Mouse (Mus musculus) liver, postnatal 0 days (tissue): ENCODE measurements around the gene Taok1. TPM values are rescaled to one million over a fixed set of nuclear protein-coding genes. Genes with fewer than 3 reads are reported as not detected.

Experiments
- ATAC-seq: fragments of 200-750 bp; cut with Nextera tagmentation; 2 replicates; pipeline ENCODE4 v1.8.0; 2017; ENCODE audit warnings: mild to moderate bottlenecking, moderate library complexity
- DNase-seq: peaks from one replicate; pipeline ENCODE4 v3.0.0-alpha.2; 2016
- H3K27ac ChIP-seq: fragments of 300-500 bp; sonication (generic); 2 replicates; pipeline ENCODE4 v1.5.1; 2014; ENCODE audit warnings: antibody characterized with exemption, moderate library complexity, mild to moderate bottlenecking, low read depth
- H3K27me3 ChIP-seq: fragments of 300-500 bp; sonication (generic); 2 replicates; pipeline ENCODE4 v1.6.1; 2014; ENCODE audit warnings: low read length, control low read depth, mixed read lengths; ENCODE audit not compliant: insufficient read depth
- H3K36me3 ChIP-seq: fragments of 300-500 bp; sonication (generic); replicated peaks from 2 replicates; pipeline ENCODE4 v1.6.1; 2014; ENCODE audit warnings: mild to moderate bottlenecking, control low read depth, low read length, moderate library complexity, mixed read lengths; ENCODE audit not compliant: insufficient read depth
- H3K4me1 ChIP-seq: fragments of 300-500 bp; sonication (generic); 2 replicates; pipeline ENCODE4 v1.6.1; 2014; ENCODE audit warnings: antibody characterized with exemption, mild to moderate bottlenecking, control low read depth; ENCODE audit not compliant: insufficient read depth
- H3K4me2 ChIP-seq: fragments of 300-500 bp; sonication (generic); 2 replicates; pipeline ENCODE4 v1.6.1; 2014; ENCODE audit warnings: low read depth, mild to moderate bottlenecking, low read length, moderate library complexity, mixed read lengths
- H3K4me3 ChIP-seq: fragments of 300-500 bp; sonication (generic); 2 replicates; pipeline ENCODE4 v1.5.1; 2014; ENCODE audit warnings: low read depth, low read length
- H3K9ac ChIP-seq: fragments of 300-500 bp; sonication (generic); replicated peaks from 2 replicates; pipeline ENCODE4 v1.6.1; 2014; ENCODE audit warnings: mild to moderate bottlenecking, moderate library complexity
- H3K9me3 ChIP-seq: fragments of 300-500 bp; sonication (generic); 2 replicates; pipeline ENCODE4 v1.6.1; 2016; ENCODE audit warnings: mild to moderate bottlenecking, control low read depth, low read length, mixed read lengths
- CTCF ChIP-seq: sonication (generic); IDR thresholded peaks from 2 replicates; pipeline ENCODE4 v1.5.1; 2016; ENCODE audit warnings: antibody characterized with exemption, low read depth
- EP300 ChIP-seq: IDR thresholded peaks from 2 replicates; pipeline ENCODE4 v1.6.1; 2016; ENCODE audit warnings: antibody characterized with exemption, low read depth, mild to moderate bottlenecking
- WGBS: fragments of 180-500 bp; shearing (Covaris S2); extraction: QIAGEN DNeasy Blood & Tissue Kit; methylation state at CpG from one replicate; pipeline ENCODE4 v1.1.7; 2014; ENCODE audit not compliant: insufficient replicate concordance; 5-methylcytosine and 5-hydroxymethylcytosine counted together
- polyA plus RNA-seq: library from polyadenylated mRNA; unstranded; fragments of >200 nt; fragmentation: Nextera tagmentation; extraction: Ambion mirVana; gene quantifications from 2 replicates; pipeline ENCODE4 v1.2.1, GENCODE M21; 2015

Gene Taok1
- polyA plus RNA-seq, 1 experiment from 2014 or later, result 5.0 TPM

- Histone ChIP-seq H3K9me3 (no peaks in the 10 kb centered on the region), H3K27ac (no peak overlapping the region), H3K4me1 (peaks cover 61% of the 10 kb centered on the region), H3K4me2 (peak overlapping the region; percentile 99), H3K4me3 (no peak overlapping the region), H3K27me3 (peaks cover 17% of the 10 kb centered on the region), H3K9ac (no peak overlapping the region), H3K36me3 (peaks cover 4% of the 10 kb centered on the region)
- 73% methylated on average over 6 of the region's 6 CpGs for WGBS
- DNase-seq (no peak), ATAC-seq (no peak)
- TF ChIP-seq CTCF (no peak), EP300 (no peak)
These were observed 112.8 kb downstream of the Taok1 start for GRCm38 (mm10) chr11:77494782-77495181.

- Histone ChIP-seq H3K4me2 (peak overlapping the region; percentile 99), H3K36me3 (no peaks in the 10 kb centered on the region; the same call in 1 of the 2 replicates), H3K27me3 (peaks cover 17% of the 10 kb centered on the region), H3K9me3 (no peaks in the 10 kb centered on the region), H3K4me3 (peak overlapping the region; percentile 82), H3K4me1 (peaks cover 63% of the 10 kb centered on the region), H3K9ac (peak overlapping the region; percentile 88), H3K27ac (peak overlapping the region; percentile 84)
- WGBS, result 16% methylated on average over 4 of the region's 4 CpGs
- ATAC-seq, result no peak
- DNase-seq, result no peak
- TF ChIP-seq EP300 (no peak), CTCF (no peak)
These were observed 113.3 kb downstream of the Taok1 start for GRCm38 (mm10) chr11:77494344-77494676.

DNA sequence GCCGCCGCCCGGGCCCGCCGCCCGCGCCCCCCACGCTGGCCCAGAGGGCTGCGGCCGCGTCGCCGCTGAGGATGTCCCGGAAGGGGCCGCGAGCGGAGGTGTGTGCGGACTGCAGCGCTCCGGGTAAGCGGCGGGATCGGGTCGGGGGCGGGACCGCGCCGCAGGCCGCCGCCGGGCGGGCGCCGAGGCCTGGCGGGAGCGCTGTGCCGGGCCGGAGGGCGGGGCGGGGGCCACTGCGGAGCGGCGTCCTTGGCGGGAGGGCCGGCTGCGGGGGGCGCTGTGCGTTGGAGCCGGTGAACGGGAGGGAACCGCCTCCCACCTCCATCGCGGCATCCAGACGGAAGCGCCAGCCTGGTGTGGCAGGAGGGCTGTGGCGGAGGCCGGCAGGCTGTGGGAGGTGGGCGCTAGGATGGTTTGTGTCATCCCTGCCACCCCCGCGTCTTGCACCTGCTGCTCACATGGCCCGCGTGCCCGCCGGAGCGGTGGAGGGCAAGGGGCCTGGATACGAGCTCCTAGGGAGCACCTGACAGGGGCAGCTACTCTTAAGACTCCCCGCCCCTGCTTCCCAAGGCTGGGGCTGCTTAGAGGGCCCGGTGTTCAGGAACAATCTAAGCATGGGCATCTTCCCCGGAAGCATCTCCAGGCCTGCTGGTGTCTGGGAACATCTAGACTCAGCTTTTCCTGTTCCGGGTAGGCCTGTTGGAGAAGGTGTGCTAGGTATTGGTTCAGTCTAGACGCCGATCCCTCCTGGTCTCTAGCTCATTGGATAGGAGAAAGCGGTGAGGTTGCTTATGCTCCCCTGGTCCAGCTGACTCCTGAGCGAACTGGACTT lies 113.9 kb downstream of the Taok1 start, which contains the start of gene Git1:
Gene Git1 (plus strand): TSS at position 51 of the 832 bp plus-strand sequence.
- H3K4me2 ChIP-seq, result peak within 1 kb of the TSS; percentile 99
- DNase-seq (peak; percentile 60), ATAC-seq (peak; percentile 5)
- H3K27me3 ChIP-seq, result peaks cover 23% of the 10 kb centered on the region
- 3% methylated on average over 28 of the region's 74 CpGs for WGBS
- peaks cover 69% of the 10 kb centered on the region for H3K4me1 ChIP-seq
- peak within 1 kb of the TSS; percentile 84 for H3K27ac ChIP-seq
- peak within 1 kb of the TSS; percentile 82 for H3K4me3 ChIP-seq
- TF ChIP-seq EP300 (no peak), CTCF (0 out of 2 replicates have a peak, but pooled peaks have one; percentile 19)
- peak within 1 kb of the TSS; percentile 88 for H3K9ac ChIP-seq
- H3K9me3 ChIP-seq, result no peaks in the 10 kb centered on the region
- no peaks in the 10 kb centered on the region for H3K36me3 ChIP-seq

- TF ChIP-seq EP300 (no peak), CTCF (0 out of 2 replicates have a peak, but pooled peaks have one; percentile 28)
- WGBS, result under 1% methylated on average over 30 of the region's 32 CpGs
- H3K4me1 ChIP-seq, result peaks cover 70% of the 10 kb centered on the region
These were observed 114.7 kb downstream of the Taok1 start for GRCm38 (mm10) chr11:77492911-77493332.

GRCm38 (mm10) chr11:77492311-77492871 lies 115.2 kb downstream of the Taok1 start:
- under 1% methylated on average over 18 of the region's 18 CpGs for WGBS
- Histone ChIP-seq H3K4me2 (peak overlapping the region; percentile 99), H3K36me3 (no peaks in the 10 kb centered on the region), H3K27me3 (peaks cover 25% of the 10 kb centered on the region), H3K27ac (peak overlapping the region; percentile 84), H3K9ac (peak overlapping the region; percentile 88), H3K9me3 (no peaks in the 10 kb centered on the region), H3K4me1 (peaks cover 69% of the 10 kb centered on the region), H3K4me3 (peak overlapping the region; percentile 68)
- DNase-seq, result no peak
- no peak for ATAC-seq
- no peak for TF ChIP-seq EP300
- no peak for TF ChIP-seq CTCF

More at GRCm38 (mm10) chr11:77492911-77493332, 114.7 kb downstream of the Taok1 start:
- H3K9me3 ChIP-seq, result no peaks in the 10 kb centered on the region
- peak; percentile 79 for ATAC-seq
- peak; percentile 93 for DNase-seq
- H3K27ac ChIP-seq, result peak overlapping the region; percentile 84
- H3K36me3 ChIP-seq, result no peaks in the 10 kb centered on the region
- H3K9ac ChIP-seq, result peak overlapping the region; percentile 88
- peak overlapping the region; percentile 68 for H3K4me3 ChIP-seq
- H3K27me3 ChIP-seq, result peaks cover 25% of the 10 kb centered on the region
- H3K4me2 ChIP-seq, result peak overlapping the region; percentile 99

GRCm38 (mm10) chr11:77491502-77492291 lies 115.9 kb downstream of the Taok1 start:
- H3K27me3 ChIP-seq, result peaks cover 25% of the 10 kb centered on the region
- peak overlapping the region; percentile 99 for H3K4me2 ChIP-seq
- peak overlapping the region; percentile 68 for H3K4me3 ChIP-seq
- peaks cover 63% of the 10 kb centered on the region for H3K4me1 ChIP-seq
- WGBS, result under 1% methylated on average over 23 of the region's 23 CpGs
- peak; percentile 51 for DNase-seq
- H3K36me3 ChIP-seq, result no peaks in the 10 kb centered on the region
- peak overlapping the region; percentile 84 for H3K27ac ChIP-seq
- TF ChIP-seq CTCF, result no peak
- no peak for TF ChIP-seq EP300
- ATAC-seq, result peak; percentile 4; the same call in 1 of the 2 replicates
- H3K9me3 ChIP-seq, result no peaks in the 10 kb centered on the region
- peak overlapping the region; percentile 38 for H3K9ac ChIP-seq
